Mouse (Mus musculus): ENCODE measurements around the gene Slc22a1. TPM values are rescaled to one million over a fixed set of nuclear protein-coding genes. Genes with fewer than 3 reads are reported as not detected.

The Slc22a1 gene
- 0.39 and 1.1 TPM in 2 replicates for polyA plus RNA-seq (2016; fragmentation: Nextera tagmentation; extraction: Ambion mirVana)

DNA sequence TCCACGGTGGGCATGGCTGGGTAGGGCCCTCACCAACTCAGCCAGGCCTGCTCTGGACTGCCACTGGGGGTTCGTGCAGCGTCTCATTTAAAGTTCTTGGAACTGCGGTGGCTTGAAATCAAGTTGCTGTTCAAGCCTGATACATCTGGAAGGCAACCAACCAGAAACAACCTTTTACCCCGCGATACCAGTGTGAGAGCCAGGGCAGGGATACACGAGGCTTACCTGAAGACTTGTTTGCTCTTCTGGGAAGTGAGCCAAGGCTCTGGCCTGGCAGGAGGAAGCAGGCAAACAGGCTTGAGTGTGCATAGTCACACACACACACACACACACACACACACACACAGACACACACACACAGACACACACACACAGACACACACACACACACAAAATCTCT is at the start of gene Slc22a1:
TSS of gene Slc22a1 (minus strand) at position 184 of the 400 bp plus-strand sequence.
- H3K27me3 ChIP-seq (ENCODE audit: insufficient read depth, poor library complexity, severe bottlenecking) = no peaks in the 10 kb centered on the region
- peaks cover 8% of the 10 kb centered on the region for H3K4me1 ChIP-seq
- H3K4me3 ChIP-seq = no peak within 1 kb of the TSS
- H3K36me3 ChIP-seq = peaks cover 14% of the 10 kb centered on the region
- H3K9me3 ChIP-seq = no peaks in the 10 kb centered on the region
- H3K27ac ChIP-seq = 0 out of 2 replicates have a peak within 1 kb of the TSS, but pooled peaks have one; percentile 19
- 90% methylated on average over 7 of the region's 7 CpGs for WGBS
- DNase-seq (ENCODE audit: low spot score) = no peak

DNA sequence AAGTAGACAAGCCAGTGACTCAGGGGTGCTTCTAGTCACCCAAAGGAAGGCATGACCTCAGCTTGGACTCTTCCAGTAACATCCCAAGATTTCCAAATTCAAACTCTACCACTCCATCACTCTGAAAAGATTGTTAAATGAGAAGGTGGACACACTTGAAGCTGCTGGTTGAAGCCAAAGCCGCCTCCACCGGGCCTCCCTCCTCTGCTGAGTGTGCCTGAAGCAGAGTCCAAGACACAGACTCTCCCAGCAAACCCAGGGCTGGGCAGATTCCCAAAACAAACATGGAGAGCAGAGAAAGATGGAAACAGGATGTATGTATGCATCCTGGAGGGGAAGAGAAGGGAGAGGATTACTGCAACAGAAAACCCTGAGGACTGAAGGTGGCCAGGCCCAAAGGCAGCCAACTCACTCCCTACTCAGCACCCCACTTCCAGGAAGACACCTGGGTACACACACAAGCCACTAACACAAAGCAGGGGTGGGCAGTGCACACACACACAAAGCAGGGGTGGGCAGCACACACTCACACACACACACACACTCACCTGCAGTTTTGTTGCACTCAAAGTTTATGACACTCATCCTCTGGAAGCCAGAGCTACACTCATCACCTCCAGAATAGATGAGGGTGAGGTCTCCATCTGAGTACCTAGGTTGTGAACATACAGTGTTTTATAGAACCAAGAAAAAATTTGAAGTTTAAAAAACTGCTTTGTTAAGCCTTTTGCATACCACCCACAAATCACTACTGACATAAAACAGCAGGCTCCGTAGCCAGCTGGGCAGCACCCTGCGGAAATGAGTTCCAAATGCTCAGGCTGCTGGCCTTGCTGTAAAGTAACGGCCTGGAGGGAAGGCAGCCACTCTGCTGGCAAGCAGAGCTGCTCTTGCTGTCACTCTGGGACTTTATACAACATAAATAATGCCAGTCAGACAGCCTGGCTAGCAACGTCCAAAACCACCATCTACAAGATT is 49.4 kb upstream of the Slc22a1 start:
- H3K9me3 ChIP-seq = no peaks in the 10 kb centered on the region
- no peak overlapping the region for H3K4me3 ChIP-seq
- peak overlapping the region; percentile 80 for H3K27ac ChIP-seq
- no peaks in the 10 kb centered on the region for H3K27me3 ChIP-seq (ENCODE audit: insufficient read depth, poor library complexity, severe bottlenecking)
- no peak for DNase-seq (ENCODE audit: low spot score)
- 48% methylated on average over 6 of the region's 6 CpGs for WGBS
- H3K36me3 ChIP-seq = peaks cover 90% of the 10 kb centered on the region
- peaks cover 66% of the 10 kb centered on the region for H3K4me1 ChIP-seq

DNA sequence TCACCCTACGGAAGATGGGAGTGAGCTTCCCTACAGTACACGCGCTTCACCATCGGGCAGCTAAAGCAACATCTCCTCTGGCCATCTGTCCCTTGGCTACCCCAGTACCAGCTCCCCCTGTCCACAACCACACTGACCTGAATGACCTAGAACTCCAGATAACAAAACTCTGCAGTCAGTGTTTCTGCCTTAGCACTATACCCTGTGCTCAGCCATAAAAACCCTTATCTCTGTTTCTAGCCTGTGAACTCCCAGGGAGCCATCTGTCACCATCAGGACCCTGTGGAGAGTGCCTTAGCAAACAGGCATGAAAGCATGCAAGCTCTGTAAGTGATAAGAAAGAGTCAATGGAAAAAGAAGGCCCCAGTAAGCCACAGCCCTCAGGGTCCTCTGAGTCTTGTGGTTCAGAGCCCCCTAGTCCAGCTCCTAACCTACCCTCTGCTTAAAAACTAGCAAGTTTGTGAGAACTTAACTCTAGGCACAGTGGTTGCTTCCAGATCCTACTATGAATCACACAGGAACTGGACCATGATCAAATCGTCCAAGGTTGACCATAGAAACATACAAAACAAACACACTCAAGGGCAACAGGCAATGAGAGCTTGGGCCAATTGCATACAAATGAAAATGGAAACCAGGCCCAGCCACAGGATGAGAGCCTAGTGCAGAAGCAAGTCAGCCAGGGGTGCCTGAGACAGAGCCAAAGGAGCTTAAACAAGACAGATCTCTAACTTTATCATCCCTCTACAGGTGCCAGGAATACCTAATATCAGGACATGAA is 48.5 kb upstream of the Slc22a1 start:
- Histone ChIP-seq H3K27ac (peak overlapping the region; percentile 80), H3K4me3 (peak overlapping the region; percentile 19; the same call in 1 of the 2 replicates), H3K36me3 (peaks cover 90% of the 10 kb centered on the region), H3K27me3 (ENCODE audit: insufficient read depth, poor library complexity, severe bottlenecking) (no peaks in the 10 kb centered on the region), H3K9me3 (no peaks in the 10 kb centered on the region), H3K4me1 (peaks cover 69% of the 10 kb centered on the region)
- WGBS = 22% methylated on average over 5 of the region's 5 CpGs
- peak; percentile 88 for DNase-seq (ENCODE audit: low spot score)

DNA sequence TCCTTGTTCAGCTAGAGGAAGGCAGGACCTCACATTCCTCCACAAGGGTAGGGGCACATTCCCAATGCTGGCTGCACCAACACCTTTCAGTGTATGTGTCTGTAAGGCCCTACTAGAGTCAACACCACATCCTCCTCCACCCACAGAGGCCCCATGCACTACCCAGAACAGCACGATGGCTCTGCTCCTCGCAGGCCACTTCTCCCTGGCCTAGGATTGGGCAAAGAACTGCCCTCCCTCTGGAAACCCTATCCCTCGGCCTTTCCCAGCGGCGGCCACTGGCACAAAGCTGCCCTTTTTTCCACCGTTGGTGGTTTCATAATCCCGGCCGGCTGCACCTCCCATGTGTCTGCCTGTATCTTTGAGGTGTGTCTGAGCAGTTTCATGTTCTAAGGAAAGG is 47.0 kb upstream of the Slc22a1 start:
- WGBS = 55% methylated on average over 8 of the region's 8 CpGs
- peak overlapping the region; percentile 77 for H3K27ac ChIP-seq
- peaks cover 93% of the 10 kb centered on the region for H3K36me3 ChIP-seq
- no peak for DNase-seq (ENCODE audit: low spot score)
- no peaks in the 10 kb centered on the region for H3K27me3 ChIP-seq (ENCODE audit: insufficient read depth, poor library complexity, severe bottlenecking)
- H3K9me3 ChIP-seq = no peaks in the 10 kb centered on the region
- peaks cover 62% of the 10 kb centered on the region for H3K4me1 ChIP-seq
- H3K4me3 ChIP-seq = no peak overlapping the region

DNA sequence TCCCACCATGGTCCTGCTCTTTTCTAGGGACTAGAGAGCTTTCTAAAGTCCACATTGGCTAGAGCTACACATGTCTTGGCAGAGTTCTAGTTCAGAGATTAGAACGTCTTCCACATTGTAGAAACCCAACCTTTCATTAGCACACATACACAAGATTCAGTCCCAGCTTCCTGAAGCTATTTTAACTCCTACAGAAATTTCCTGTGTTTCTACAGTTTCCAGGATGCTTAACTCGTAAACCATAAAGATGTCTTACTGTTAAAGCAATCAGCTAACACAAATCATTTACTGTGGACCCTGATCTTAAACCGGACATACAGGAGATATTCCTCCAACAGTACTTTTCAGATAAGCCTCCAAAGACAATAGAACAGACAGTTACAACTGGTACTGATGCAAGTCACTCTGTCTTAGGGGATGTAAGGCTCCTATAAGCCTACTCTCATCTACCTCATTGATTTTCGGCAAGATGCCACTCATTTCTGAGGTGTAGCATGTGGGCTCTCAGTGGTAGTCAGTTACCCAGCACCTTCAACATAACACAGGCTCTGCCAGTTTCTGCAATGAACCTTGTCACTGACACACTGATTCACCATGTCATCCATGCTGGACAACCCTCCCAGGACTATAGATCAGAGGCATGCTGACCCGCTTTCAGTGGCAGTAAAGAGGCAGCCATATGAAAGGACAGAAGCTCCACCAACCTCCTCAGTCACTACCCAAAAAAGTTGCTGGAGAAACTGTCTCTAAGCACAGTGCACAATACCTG is 45.7 kb upstream of the Slc22a1 start:
- H3K9me3 ChIP-seq = no peaks in the 10 kb centered on the region
- H3K4me3 ChIP-seq = no peak overlapping the region
- peaks cover 66% of the 10 kb centered on the region for H3K4me1 ChIP-seq
- no peak overlapping the region for H3K27ac ChIP-seq
- WGBS = 71% methylated on average over 5 of the region's 5 CpGs
- no peak for DNase-seq (ENCODE audit: low spot score)
- H3K27me3 ChIP-seq (ENCODE audit: insufficient read depth, poor library complexity, severe bottlenecking) = no peaks in the 10 kb centered on the region
- H3K36me3 ChIP-seq = peaks cover 94% of the 10 kb centered on the region

DNA sequence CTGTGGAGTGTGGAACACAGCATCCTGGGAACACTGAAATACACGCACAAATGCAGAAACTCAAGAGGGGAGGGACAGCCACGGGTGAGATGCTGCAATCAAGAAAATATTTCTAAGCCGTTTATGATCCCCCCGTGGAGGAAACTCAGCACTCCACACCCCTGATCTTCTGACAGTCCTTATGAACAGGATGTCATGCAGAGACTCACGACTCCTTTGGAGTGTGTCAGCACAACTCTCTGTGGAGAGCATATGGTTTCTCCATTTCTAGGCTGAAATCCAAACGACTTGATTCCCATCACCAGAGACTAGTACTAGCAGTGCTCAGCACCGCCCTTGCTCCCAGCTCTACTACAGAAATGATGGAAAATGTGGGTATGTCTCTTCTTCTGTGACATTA is 42.6 kb upstream of the Slc22a1 start:
- Histone ChIP-seq H3K27ac (no peak overlapping the region), H3K9me3 (no peaks in the 10 kb centered on the region), H3K27me3 (ENCODE audit: insufficient read depth, poor library complexity, severe bottlenecking) (no peaks in the 10 kb centered on the region), H3K4me1 (peaks cover 41% of the 10 kb centered on the region), H3K36me3 (peaks cover 95% of the 10 kb centered on the region), H3K4me3 (no peak overlapping the region)
- WGBS = 80% methylated on average over 7 of the region's 7 CpGs
- no peak for DNase-seq (ENCODE audit: low spot score)

DNA sequence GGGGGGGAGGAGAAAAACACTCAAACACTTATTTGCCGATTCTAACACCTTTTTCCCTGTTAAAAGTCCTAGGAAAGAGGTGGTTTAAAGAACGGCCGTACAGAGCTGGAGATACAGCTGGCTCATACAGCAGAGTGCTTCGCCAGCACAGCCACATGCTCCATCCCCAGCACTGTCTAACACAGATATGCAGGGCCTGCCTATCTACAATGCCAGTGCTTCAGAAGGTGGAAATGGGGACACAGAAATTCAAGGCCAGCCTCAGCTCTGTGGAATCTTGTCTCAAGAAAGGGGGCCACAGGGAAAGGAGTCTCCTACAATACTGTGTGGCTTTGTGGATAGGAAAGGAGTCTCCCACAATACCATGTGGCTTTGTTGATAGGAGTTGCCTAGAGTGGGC is 41.8 kb upstream of the Slc22a1 start:
- WGBS = 78% methylated on average over 4 of the region's 4 CpGs
- Histone ChIP-seq H3K36me3 (peaks cover 99% of the 10 kb centered on the region), H3K9me3 (no peaks in the 10 kb centered on the region)

DNA sequence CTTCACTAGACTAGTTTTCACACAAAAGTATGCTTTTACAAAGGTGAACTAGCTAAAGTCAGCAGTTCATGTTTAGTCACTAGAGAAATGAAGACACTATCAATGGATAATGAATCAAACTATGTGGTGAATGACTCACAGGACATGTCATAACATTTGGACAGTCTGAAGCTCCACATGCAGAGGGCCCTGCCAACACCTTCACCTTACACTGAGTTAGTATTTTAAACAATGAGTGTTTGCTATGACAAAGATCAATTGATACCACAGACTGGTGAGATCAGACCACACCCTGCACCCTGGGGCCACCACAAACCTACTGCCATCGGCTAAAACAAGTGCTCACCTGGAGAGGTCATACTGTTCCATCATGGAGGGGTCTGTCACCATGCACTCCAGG is 39.4 kb upstream of the Slc22a1 start:
- no peak for DNase-seq (ENCODE audit: low spot score)
- Histone ChIP-seq H3K9me3 (no peaks in the 10 kb centered on the region), H3K27ac (no peak overlapping the region), H3K36me3 (peaks cover 100% of the 10 kb centered on the region), H3K27me3 (ENCODE audit: insufficient read depth, poor library complexity, severe bottlenecking) (no peaks in the 10 kb centered on the region), H3K4me3 (no peak overlapping the region), H3K4me1 (peaks cover 19% of the 10 kb centered on the region)
- WGBS = 71% methylated on average over 1 of the region's 1 CpGs

More for the DNA sequence above, 41.8 kb upstream of the Slc22a1 start:
- H3K27me3 ChIP-seq (ENCODE audit: insufficient read depth, poor library complexity, severe bottlenecking) = no peaks in the 10 kb centered on the region
- H3K4me3 ChIP-seq = no peak overlapping the region
- H3K4me1 ChIP-seq = peaks cover 34% of the 10 kb centered on the region
- H3K27ac ChIP-seq = no peak overlapping the region
- DNase-seq (ENCODE audit: low spot score) = no peak

DNA sequence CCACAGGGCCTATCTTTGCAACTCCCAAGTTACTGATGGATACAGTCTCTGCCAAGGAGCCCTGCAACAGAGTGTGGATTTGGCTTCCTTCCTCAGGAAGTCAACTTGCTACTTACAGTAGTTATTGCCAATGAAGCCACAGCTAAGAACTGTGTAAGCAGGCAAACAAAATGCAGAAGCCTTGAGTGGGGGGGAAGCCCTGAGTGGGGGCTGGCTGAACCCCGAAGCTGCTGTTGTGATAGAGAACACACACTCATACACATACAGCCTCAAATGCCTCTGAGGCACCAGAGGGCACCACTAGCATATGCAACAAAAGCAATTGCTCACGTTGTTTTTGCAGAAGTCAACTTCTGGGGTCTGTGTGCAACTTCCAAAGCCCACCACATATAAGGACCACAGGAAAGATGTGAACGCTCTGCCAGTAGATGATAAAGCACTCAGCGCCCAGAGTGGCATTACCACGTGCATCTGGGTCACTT is 38.5 kb upstream of the Slc22a1 start:
- 72% methylated on average over 5 of the region's 5 CpGs for WGBS
- Histone ChIP-seq H3K4me1 (peaks cover 15% of the 10 kb centered on the region), H3K27ac (0 out of 2 replicates have a peak overlapping the region, but pooled peaks have one; percentile 23), H3K4me3 (no peak overlapping the region), H3K36me3 (peaks cover 100% of the 10 kb centered on the region), H3K27me3 (ENCODE audit: insufficient read depth, poor library complexity, severe bottlenecking) (no peaks in the 10 kb centered on the region), H3K9me3 (no peaks in the 10 kb centered on the region)
- DNase-seq (ENCODE audit: low spot score) = no peak

DNA sequence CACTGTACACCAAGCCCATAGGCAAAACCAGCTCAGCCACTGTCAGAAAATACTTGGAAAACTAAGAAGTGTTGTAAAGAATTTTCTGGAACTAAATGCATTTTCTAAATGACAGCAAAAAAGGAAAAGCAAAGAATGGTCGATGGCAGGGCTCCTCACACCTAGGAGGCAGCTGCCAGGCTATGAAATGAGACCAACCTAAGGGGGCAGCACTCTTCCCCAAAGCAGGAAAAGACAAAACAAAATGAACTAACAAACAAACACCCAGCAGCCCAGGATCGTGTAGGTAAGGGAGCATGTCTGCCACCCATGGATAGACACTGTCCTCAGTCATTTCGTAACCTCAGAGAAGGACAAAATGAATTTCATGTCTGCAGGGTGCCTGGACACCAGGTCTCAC is 37.4 kb upstream of the Slc22a1 start:
- Histone ChIP-seq H3K27ac (no peak overlapping the region), H3K27me3 (ENCODE audit: insufficient read depth, poor library complexity, severe bottlenecking) (no peaks in the 10 kb centered on the region), H3K36me3 (peaks cover 99% of the 10 kb centered on the region), H3K4me3 (no peak overlapping the region), H3K4me1 (peaks cover 15% of the 10 kb centered on the region), H3K9me3 (no peaks in the 10 kb centered on the region)
- 78% methylated on average over 3 of the region's 3 CpGs for WGBS
- DNase-seq (ENCODE audit: low spot score) = no peak

DNA sequence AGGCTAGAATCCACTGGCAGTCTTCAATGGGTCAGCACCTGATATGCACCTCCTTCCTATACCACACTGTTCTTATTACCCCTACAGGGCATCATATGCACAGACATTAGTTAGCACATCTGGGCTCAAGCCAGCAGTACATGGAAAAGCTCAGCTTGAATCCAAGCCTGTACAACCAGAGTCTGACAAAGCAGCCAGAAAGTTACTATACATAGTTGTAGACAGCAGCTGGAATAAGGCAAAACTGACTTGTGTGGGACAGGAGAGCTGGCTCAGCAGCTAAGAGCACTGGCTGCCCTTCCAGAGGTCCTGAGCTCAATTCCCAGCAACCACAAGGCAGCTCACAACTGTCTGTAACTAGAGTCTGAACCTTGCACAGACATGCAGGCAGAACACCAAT is 36.6 kb upstream of the Slc22a1 start:
- H3K27me3 ChIP-seq (ENCODE audit: insufficient read depth, poor library complexity, severe bottlenecking) = no peaks in the 10 kb centered on the region
- no peak for DNase-seq (ENCODE audit: low spot score)
- no peak overlapping the region for H3K27ac ChIP-seq
- peaks cover 10% of the 10 kb centered on the region for H3K4me1 ChIP-seq
- no peaks in the 10 kb centered on the region for H3K9me3 ChIP-seq
- no peak overlapping the region for H3K4me3 ChIP-seq
- H3K36me3 ChIP-seq = peaks cover 96% of the 10 kb centered on the region

DNA sequence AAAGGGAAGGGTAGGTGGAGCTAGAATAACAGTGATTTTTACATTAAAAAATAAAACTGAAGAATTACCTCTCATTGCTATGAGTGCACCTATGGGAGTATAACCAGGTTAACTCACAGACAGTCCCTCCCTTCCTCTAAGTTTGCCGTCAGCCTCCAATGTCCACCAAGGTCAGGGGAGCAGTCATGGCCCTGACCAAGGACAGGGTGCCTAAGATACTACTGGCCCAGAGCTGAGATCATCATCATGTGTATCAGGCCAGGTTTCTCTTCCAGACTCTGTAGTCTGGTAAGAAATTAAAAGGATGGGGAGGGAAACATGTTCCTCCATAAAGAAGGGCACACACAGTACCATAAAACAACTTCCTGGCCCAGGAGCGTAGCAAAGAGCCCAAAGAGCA is 35.3 kb upstream of the Slc22a1 start:
- Histone ChIP-seq H3K9me3 (no peaks in the 10 kb centered on the region), H3K4me1 (peaks cover 5% of the 10 kb centered on the region), H3K4me3 (no peak overlapping the region), H3K36me3 (peaks cover 96% of the 10 kb centered on the region), H3K27me3 (ENCODE audit: insufficient read depth, poor library complexity, severe bottlenecking) (no peaks in the 10 kb centered on the region), H3K27ac (0 out of 2 replicates have a peak overlapping the region, but pooled peaks have one; percentile 47)
- WGBS = 83% methylated on average over 2 of the region's 2 CpGs
- DNase-seq (ENCODE audit: low spot score) = no peak

Measured in heart, embryonic 10.5 days (tissue).